Mouse (Mus musculus): ENCODE data around the gene Slc5a5. TPM values are rescaled to one million over a fixed set of nuclear protein-coding genes. Genes with fewer than 3 reads are reported as not detected.

Slc5a5 gene
- polyA plus RNA-seq, 1 experiment from 2014 or later, result 0.50 TPM

DNA sequence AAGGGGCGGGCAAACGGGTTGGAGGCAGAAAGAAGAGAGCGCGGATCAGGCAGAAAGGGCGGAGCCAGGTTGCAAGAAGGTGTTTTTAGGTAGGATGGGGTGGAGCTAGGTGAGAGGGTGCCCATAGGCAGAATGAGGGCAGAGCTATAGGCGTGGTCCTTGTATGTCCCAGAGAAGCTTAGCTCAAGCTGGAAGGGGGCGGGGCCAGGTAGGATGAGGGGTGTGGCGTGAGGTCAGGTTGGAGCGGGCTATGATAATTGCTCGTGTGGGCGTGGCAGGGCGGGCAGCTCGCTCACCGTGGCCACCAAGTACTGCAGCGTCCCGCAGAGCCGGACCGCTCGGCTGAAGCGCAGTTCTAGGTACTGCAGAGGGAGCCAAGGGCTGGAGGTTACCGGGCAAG is 1.2 kb downstream of the Slc5a5 start:
- Histone ChIP-seq H3K36me3 (ENCODE audit: poor library complexity, severe bottlenecking) (peaks cover 31% of the 10 kb centered on the region), H3K27me3 (peaks cover 58% of the 10 kb centered on the region), H3K4me2 (no peak overlapping the region), H3K9ac (no peak overlapping the region), H3K9me3 (replicated peaks) (0 out of 2 replicates have a peak, but pooled peaks cover 3% of the 10 kb centered on the region), H3K27ac (no peak overlapping the region), H3K4me3 (no peak overlapping the region; the same call in 1 of the 2 replicates), H3K4me1 (peaks cover 21% of the 10 kb centered on the region)
- ATAC-seq, result no peak
- 14% methylated on average over 18 of the region's 21 CpGs for WGBS

DNA sequence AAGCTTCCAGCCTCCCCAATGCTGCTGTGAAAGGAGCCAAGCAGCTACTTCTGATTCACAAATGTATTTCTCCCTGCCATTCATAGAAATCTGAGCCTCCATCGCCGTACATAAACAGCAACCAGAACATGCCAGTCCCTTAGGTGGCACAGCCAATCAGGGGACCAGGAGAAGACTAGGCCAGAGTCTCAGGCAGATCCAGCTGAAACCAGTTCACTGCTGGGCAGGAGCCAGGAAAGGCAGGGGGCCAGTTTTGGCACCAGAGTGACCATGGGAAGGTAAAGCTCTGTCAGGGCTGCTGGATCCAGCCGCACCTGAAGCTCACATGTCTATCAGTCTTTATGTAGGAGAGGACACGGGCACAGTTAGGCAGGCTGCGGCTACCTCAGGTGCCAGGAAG is 1.9 kb downstream of the Slc5a5 start:
- no peak overlapping the region for H3K9ac ChIP-seq
- ATAC-seq, result no peak
- H3K4me3 ChIP-seq, result no peak overlapping the region
- 0 out of 2 replicates have a peak, but pooled peaks cover 3% of the 10 kb centered on the region for H3K9me3 ChIP-seq (replicated peaks)
- H3K27me3 ChIP-seq, result peaks cover 59% of the 10 kb centered on the region
- peaks cover 26% of the 10 kb centered on the region for H3K36me3 ChIP-seq (ENCODE audit: poor library complexity, severe bottlenecking)
- H3K4me2 ChIP-seq, result no peak overlapping the region
- H3K4me1 ChIP-seq, result peaks cover 14% of the 10 kb centered on the region
- WGBS, result 90% methylated on average over 5 of the region's 5 CpGs
- no peak overlapping the region for H3K27ac ChIP-seq

GRCm38 (mm10) chr8:70887669-70888068 is 4.9 kb downstream of the Slc5a5 start:
- peak; percentile 26; the same call in 1 of the 2 replicates for ATAC-seq
- 3% methylated on average over 17 of the region's 18 CpGs for WGBS
- Histone ChIP-seq H3K4me1 (peaks cover 11% of the 10 kb centered on the region), H3K27ac (no peak overlapping the region), H3K9ac (peak overlapping the region; percentile 27; the same call in 1 of the 2 replicates), H3K4me3 (peak overlapping the region; percentile 13; the same call in 1 of the 2 replicates), H3K4me2 (peak overlapping the region; percentile 39), H3K36me3 (ENCODE audit: poor library complexity, severe bottlenecking) (no peaks in the 10 kb centered on the region), H3K27me3 (peaks cover 40% of the 10 kb centered on the region), H3K9me3 (replicated peaks) (0 out of 2 replicates have a peak, but pooled peaks cover 3% of the 10 kb centered on the region)

DNA sequence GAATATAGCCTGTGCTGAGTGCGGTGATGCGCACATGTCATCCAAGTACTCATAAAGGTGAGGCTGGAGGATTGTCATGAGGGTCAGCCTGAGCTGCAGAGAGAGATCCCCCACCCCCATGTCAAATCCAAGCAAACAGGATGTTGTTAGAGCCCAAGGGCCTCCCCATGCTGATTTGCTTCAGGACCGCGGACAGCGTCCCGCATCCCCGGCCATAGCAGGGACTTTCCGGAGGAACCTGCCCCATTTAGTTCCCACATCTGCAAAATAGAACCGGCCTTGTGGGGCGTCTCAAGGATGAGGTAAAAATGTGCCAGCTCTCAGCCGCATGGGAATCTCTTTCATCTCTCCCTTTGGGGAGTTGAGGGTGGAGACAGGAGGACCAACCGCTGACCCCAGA is 6.9 kb downstream of the Slc5a5 start:
- ATAC-seq, result no peak
- WGBS, result 17% methylated on average over 12 of the region's 12 CpGs
- H3K27ac ChIP-seq, result no peak overlapping the region

GRCm38 (mm10) chr8:70884683-70885082 is 7.9 kb downstream of the Slc5a5 start:
- H3K9ac ChIP-seq, result no peak overlapping the region
- WGBS, result 94% methylated on average over 10 of the region's 10 CpGs
- peaks cover 13% of the 10 kb centered on the region for H3K4me1 ChIP-seq
- no peak for ATAC-seq
- H3K27ac ChIP-seq, result no peak overlapping the region
- no peaks in the 10 kb centered on the region for H3K36me3 ChIP-seq (ENCODE audit: poor library complexity, severe bottlenecking)
- H3K9me3 ChIP-seq (replicated peaks), result no peaks in the 10 kb centered on the region
- 0 out of 2 replicates have a peak, but pooled peaks cover 11% of the 10 kb centered on the region for H3K27me3 ChIP-seq
- H3K4me3 ChIP-seq, result no peak overlapping the region
- no peak overlapping the region for H3K4me2 ChIP-seq

More for the DNA sequence above, 6.9 kb downstream of the Slc5a5 start:
- Histone ChIP-seq H3K27me3 (peaks cover 19% of the 10 kb centered on the region), H3K9ac (no peak overlapping the region), H3K4me1 (peaks cover 4% of the 10 kb centered on the region; the same call in 1 of the 2 replicates), H3K36me3 (ENCODE audit: poor library complexity, severe bottlenecking) (no peaks in the 10 kb centered on the region), H3K4me3 (no peak overlapping the region), H3K4me2 (no peak overlapping the region), H3K9me3 (replicated peaks) (no peaks in the 10 kb centered on the region)

GRCm38 (mm10) chr8:70884186-70884585 is 8.4 kb downstream of the Slc5a5 start:
- no peaks in the 10 kb centered on the region for H3K9me3 ChIP-seq (replicated peaks)
- WGBS, result 84% methylated on average over 4 of the region's 4 CpGs

DNA sequence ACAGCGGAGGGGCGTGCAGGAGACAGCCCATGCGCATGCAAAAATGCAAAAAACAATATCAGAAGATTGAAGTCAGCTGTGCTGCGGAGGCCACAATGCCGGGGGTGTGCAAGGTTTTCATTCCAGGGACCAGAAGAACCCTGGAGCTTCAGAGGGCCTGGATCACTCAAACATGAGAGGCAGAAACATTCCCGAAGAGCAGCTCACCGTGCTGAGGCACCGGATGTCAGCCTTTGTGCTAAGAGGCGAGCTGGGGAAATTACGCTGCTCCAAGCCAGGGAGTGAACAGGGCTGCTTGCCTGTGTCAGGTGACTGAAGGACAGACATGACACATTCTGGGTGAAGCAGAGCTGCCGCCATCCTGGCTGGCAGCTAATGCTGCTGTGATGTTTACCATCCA is 12.0 kb downstream of the Slc5a5 start:
- ATAC-seq, result no peak
- H3K4me1 ChIP-seq, result peaks cover 12% of the 10 kb centered on the region
- peak overlapping the region; percentile 21; the same call in 1 of the 2 replicates for H3K9ac ChIP-seq
- no peak overlapping the region for H3K4me2 ChIP-seq
- 32% methylated on average over 11 of the region's 11 CpGs for WGBS
- H3K27ac ChIP-seq, result no peak overlapping the region; the same call in 1 of the 2 replicates
- no peak overlapping the region for H3K4me3 ChIP-seq
- H3K27me3 ChIP-seq, result 0 out of 2 replicates have a peak, but pooled peaks cover 6% of the 10 kb centered on the region
- no peaks in the 10 kb centered on the region for H3K36me3 ChIP-seq (ENCODE audit: poor library complexity, severe bottlenecking)
- H3K9me3 ChIP-seq (replicated peaks), result no peaks in the 10 kb centered on the region

More at GRCm38 (mm10) chr8:70884186-70884585, 8.4 kb downstream of the Slc5a5 start:
- no peak overlapping the region for H3K4me3 ChIP-seq
- ATAC-seq, result no peak
- H3K9ac ChIP-seq, result no peak overlapping the region
- H3K27ac ChIP-seq, result no peak overlapping the region
- H3K27me3 ChIP-seq, result 0 out of 2 replicates have a peak, but pooled peaks cover 11% of the 10 kb centered on the region
- H3K4me1 ChIP-seq, result peaks cover 16% of the 10 kb centered on the region
- H3K4me2 ChIP-seq, result no peak overlapping the region
- no peaks in the 10 kb centered on the region for H3K36me3 ChIP-seq (ENCODE audit: poor library complexity, severe bottlenecking)

DNA sequence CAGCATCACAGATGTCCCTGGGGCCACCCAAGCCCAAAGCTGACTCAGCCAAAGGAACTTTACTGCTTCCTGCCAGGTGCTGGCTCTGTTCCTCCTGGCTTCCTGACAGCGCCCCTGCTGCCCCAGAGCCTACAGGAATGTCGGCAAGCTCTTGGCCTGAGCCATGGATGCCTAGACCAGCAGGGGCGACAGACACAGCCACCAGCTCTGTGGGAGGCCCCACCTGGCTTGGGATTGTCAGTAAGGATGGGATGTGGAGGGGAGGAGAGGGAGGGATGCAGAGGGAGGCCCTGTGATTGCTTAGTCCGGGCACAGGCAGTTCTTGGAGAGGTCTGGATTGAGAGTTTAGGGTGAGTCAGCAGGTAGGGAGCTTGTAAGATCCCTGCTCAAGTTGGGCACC is 12.4 kb downstream of the Slc5a5 start:
- peaks cover 12% of the 10 kb centered on the region for H3K4me1 ChIP-seq
- H3K36me3 ChIP-seq (ENCODE audit: poor library complexity, severe bottlenecking), result no peaks in the 10 kb centered on the region
- 11% methylated on average over 4 of the region's 4 CpGs for WGBS
- peak overlapping the region; percentile 21; the same call in 1 of the 2 replicates for H3K9ac ChIP-seq
- ATAC-seq, result 0 out of 2 replicates have a peak, but pooled peaks have one; percentile 49
- no peak overlapping the region for H3K4me3 ChIP-seq
- H3K27me3 ChIP-seq, result 0 out of 2 replicates have a peak, but pooled peaks cover 3% of the 10 kb centered on the region
- no peak overlapping the region for H3K4me2 ChIP-seq
- no peaks in the 10 kb centered on the region for H3K9me3 ChIP-seq (replicated peaks)
- no peak overlapping the region for H3K27ac ChIP-seq

DNA sequence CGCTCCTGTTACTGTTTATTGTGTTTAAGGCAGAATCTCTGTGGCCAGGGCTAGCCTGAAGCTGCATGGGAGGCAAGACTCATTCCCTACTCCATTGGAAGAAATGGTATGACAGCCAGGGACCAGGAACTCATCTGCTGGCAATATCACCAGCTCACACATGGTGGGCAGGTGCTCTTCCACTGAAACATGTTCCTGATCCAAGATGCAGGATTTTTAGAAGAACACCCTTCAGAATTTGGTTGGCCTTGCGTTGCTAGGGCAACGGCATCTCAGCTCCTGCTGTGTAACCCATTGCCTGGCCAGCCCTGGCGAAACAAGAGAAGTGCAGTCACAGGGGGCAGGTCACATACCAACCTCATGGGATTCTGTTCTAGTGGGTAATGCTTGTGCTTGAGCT is 13.1 kb downstream of the Slc5a5 start:
- H3K36me3 ChIP-seq (ENCODE audit: poor library complexity, severe bottlenecking), result no peaks in the 10 kb centered on the region
- WGBS, result 48% methylated on average over 4 of the region's 4 CpGs
- no peak for ATAC-seq
- H3K4me1 ChIP-seq, result peaks cover 12% of the 10 kb centered on the region
- H3K9me3 ChIP-seq (replicated peaks), result no peaks in the 10 kb centered on the region
- no peak overlapping the region for H3K9ac ChIP-seq
- 0 out of 2 replicates have a peak, but pooled peaks cover 3% of the 10 kb centered on the region for H3K27me3 ChIP-seq
- no peak overlapping the region for H3K4me3 ChIP-seq
- no peak overlapping the region for H3K4me2 ChIP-seq
- no peak overlapping the region for H3K27ac ChIP-seq

DNA sequence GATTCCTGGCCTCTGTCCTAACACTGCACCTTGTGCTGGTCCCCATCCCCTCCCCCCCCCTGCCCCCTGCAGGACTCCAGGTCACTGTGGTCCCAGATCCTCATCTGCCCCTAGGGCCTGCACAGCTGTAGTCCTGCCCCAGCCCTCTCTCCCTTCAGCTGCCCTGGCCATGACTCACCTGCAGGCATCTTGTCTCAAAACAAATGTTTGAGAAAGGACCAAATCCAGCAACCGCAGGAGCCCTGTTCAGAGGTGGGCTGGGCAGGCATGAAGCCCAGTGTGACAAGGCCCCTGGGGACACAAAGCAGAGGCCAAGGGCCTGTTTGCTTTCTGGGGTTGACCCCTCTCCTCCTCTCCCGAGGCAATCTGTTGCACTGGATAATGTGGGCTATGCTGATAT is 14.4 kb downstream of the Slc5a5 start:
- H3K9me3 ChIP-seq (replicated peaks), result no peaks in the 10 kb centered on the region
- H3K4me1 ChIP-seq, result peaks cover 12% of the 10 kb centered on the region
- no peak overlapping the region for H3K27ac ChIP-seq
- 51% methylated on average over 2 of the region's 2 CpGs for WGBS
- 0 out of 2 replicates have a peak, but pooled peaks cover 3% of the 10 kb centered on the region for H3K27me3 ChIP-seq
- no peak overlapping the region for H3K4me2 ChIP-seq
- H3K36me3 ChIP-seq (ENCODE audit: poor library complexity, severe bottlenecking), result no peaks in the 10 kb centered on the region
- H3K9ac ChIP-seq, result no peak overlapping the region
- no peak overlapping the region for H3K4me3 ChIP-seq
- ATAC-seq, result no peak

- no peak overlapping the region for H3K9ac ChIP-seq
- H3K4me1 ChIP-seq, result peaks cover 26% of the 10 kb centered on the region
- H3K4me2 ChIP-seq, result no peak overlapping the region
- ATAC-seq, result no peak
- H3K36me3 ChIP-seq (ENCODE audit: poor library complexity, severe bottlenecking), result no peaks in the 10 kb centered on the region
- H3K27me3 ChIP-seq, result 0 out of 2 replicates have a peak, but pooled peaks cover 3% of the 10 kb centered on the region
- no peak overlapping the region for H3K27ac ChIP-seq
- H3K4me3 ChIP-seq, result no peak overlapping the region
- H3K9me3 ChIP-seq (replicated peaks), result no peaks in the 10 kb centered on the region
- WGBS, result 70% methylated on average over 4 of the region's 4 CpGs
Observed at GRCm38 (mm10) chr8:70876382-70876781, 16.2 kb downstream of the Slc5a5 start.

DNA sequence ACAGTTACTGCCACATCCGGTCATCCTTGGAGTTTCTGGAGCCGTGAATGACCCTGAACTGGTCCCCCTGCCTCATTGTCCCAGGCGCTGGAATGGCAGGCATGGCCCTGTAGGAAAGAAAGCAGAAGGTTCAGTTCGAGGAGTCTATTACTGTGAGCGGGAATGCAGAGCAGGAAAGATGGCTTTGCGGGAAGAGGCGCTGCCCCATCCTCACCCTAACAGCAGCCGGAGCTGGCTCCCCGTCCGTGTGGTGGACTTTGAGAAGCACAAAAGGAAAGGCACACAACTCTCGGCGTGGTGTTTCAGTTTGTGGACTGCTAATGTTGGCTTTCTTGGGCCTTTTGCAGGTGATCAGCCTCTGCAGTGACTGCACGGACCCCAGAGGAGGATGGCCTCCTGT is 18.1 kb downstream of the Slc5a5 start:
- Histone ChIP-seq H3K9me3 (replicated peaks) (no peaks in the 10 kb centered on the region), H3K9ac (no peak overlapping the region), H3K4me2 (no peak overlapping the region), H3K4me3 (no peak overlapping the region), H3K27ac (no peak overlapping the region), H3K27me3 (0 out of 2 replicates have a peak, but pooled peaks cover 3% of the 10 kb centered on the region), H3K36me3 (ENCODE audit: poor library complexity, severe bottlenecking) (no peaks in the 10 kb centered on the region), H3K4me1 (peaks cover 21% of the 10 kb centered on the region)
- WGBS, result 93% methylated on average over 13 of the region's 13 CpGs
- ATAC-seq, result no peak

Measured in forebrain, embryonic 13.5 days (tissue).